Comparison of ENCODE assay signal across 8 mouse cellular contexts in the genomic region with DNA sequence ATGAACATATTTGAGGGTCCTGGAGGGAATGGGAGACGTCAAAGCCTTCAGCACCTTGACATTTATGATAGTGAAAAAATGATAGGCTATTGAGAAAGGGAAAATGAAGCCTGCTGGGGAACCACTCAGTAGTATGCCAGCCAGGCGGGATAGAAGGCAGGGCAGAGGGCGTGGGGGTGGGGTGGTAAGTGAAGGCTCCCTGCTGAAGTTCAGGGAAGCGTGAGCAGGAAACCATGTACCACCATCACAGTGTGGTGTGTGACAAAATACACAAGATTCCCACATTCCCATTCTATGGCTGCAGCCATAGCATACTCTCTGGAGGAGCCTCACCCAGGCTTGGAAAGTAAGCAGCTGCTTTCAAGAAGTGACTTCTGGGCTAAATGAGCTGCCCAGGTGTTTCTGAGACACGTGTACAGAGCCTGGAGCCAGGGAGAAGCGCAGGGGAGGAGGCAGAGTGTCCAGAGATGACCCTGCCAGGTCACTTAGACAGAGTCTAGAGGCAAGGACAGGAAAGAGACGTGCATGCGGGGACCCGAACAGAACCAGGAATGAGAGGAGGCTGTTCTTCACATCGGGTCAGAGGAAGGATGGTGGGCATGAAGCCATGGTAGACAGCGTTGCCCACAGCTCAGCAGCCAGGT. TPM values are rescaled to one million over a fixed set of nuclear protein-coding genes. Genes with fewer than 3 reads are reported as not detected.
DNase-seq lines count a peak whose midpoint lies in the region; ATAC-seq lines count a peak whose summit lies in the region.

No protein-coding gene starts in this region.

- no peak for DNase-seq in hindbrain, embryonic 10.5 days (ENCODE audit: low spot score)
- DNase-seq in adrenal gland, postnatal 14 days = peak; percentile 25
- no peak for DNase-seq in embryonic facial prominence, embryonic 14.5 days (ENCODE audit: low spot score)
- no peak for DNase-seq in natural killer cell, adult 2 months (ENCODE audit: low spot score in 2 of 2)
- DNase-seq in c-Kit-positive CD71-positive TER-119-positive erythroid progenitor cells, embryonic 14.5 days (ENCODE audit: low spot score) = no peak
- DNase-seq in yolk sac, embryonic 10.5 days (ENCODE audit: low spot score) = no peak

- H3K9me3 ChIP-seq in hindbrain, embryonic 10.5 days = no peaks in the 10 kb centered on the region
- H3K9me3 ChIP-seq in hindbrain, embryonic 16.5 days (ENCODE audit: control insufficient read depth, low read length) = no peaks in the 10 kb centered on the region
- H3K9me3 ChIP-seq in embryonic facial prominence, embryonic 14.5 days (ENCODE audit: control insufficient read depth, low read length) = no peaks in the 10 kb centered on the region

- peaks cover 8% of the 10 kb centered on the region; the same call in 1 of the 2 replicates for H3K27me3 ChIP-seq in hindbrain, embryonic 10.5 days (ENCODE audit: insufficient read depth, poor library complexity, severe bottlenecking)
- no peaks in the 10 kb centered on the region for H3K27me3 ChIP-seq in hindbrain, embryonic 16.5 days (replicated peaks; ENCODE audit: control insufficient read depth, insufficient read depth, low read length)
- no peaks in the 10 kb centered on the region for H3K27me3 ChIP-seq in embryonic facial prominence, embryonic 14.5 days (replicated peaks; ENCODE audit: control insufficient read depth, insufficient read depth, low read length)

- no peak overlapping the region; the same call in 1 of the 2 replicates for H3K4me2 ChIP-seq in hindbrain, embryonic 16.5 days (ENCODE audit: low read length)
- H3K4me2 ChIP-seq in embryonic facial prominence, embryonic 14.5 days (ENCODE audit: low read depth, low read length) = 0 out of 2 replicates have a peak overlapping the region, but pooled peaks have one; percentile 25

- ATAC-seq in hindbrain, embryonic 16.5 days = no peak
- no peak for ATAC-seq in embryonic facial prominence, embryonic 14.5 days (ENCODE audit: low read depth)

- H3K36me3 ChIP-seq in hindbrain, embryonic 10.5 days = no peaks in the 10 kb centered on the region
- no peaks in the 10 kb centered on the region for H3K36me3 ChIP-seq in hindbrain, embryonic 16.5 days (ENCODE audit: control insufficient read depth, insufficient read depth, low read length)
- H3K36me3 ChIP-seq in embryonic facial prominence, embryonic 14.5 days (ENCODE audit: control insufficient read depth, insufficient read depth, low read length) = no peaks in the 10 kb centered on the region
- H3K36me3 ChIP-seq in macrophage (ENCODE audit: inconsistent target) = no peaks in the 10 kb centered on the region

- H3K4me1 ChIP-seq in hindbrain, embryonic 10.5 days (replicated peaks) = peaks cover 36% of the 10 kb centered on the region
- H3K4me1 ChIP-seq in hindbrain, embryonic 16.5 days (ENCODE audit: control insufficient read depth, insufficient read depth, low read depth, low read length) = peaks cover 13% of the 10 kb centered on the region
- peaks cover 5% of the 10 kb centered on the region; the same call in 1 of the 2 replicates for H3K4me1 ChIP-seq in embryonic facial prominence, embryonic 14.5 days (ENCODE audit: control insufficient read depth, insufficient read depth, low read length)

- 66% methylated on average over 11 of the region's 11 CpGs for WGBS in hindbrain, embryonic 10.5 days
- WGBS in hindbrain, embryonic 16.5 days = 76% methylated on average over 11 of the region's 11 CpGs
- WGBS in embryonic facial prominence, embryonic 14.5 days = 63% methylated on average over 11 of the region's 11 CpGs
- WGBS in macrophage (ENCODE audit: missing documents) = 52% methylated on average over 11 of the region's 11 CpGs

- peak overlapping the region; percentile 31; the same call in 1 of the 2 replicates for H3K4me3 ChIP-seq in hindbrain, embryonic 10.5 days
- H3K4me3 ChIP-seq in hindbrain, embryonic 16.5 days (ENCODE audit: low read length) = no peak overlapping the region
- no peak overlapping the region for H3K4me3 ChIP-seq in embryonic facial prominence, embryonic 14.5 days (ENCODE audit: low read depth, low read length)
- peak overlapping the region; percentile 23; the same call in 1 of the 2 replicates for H3K4me3 ChIP-seq in macrophage (ENCODE audit: inconsistent target)

- peaks cover 8% of the 10 kb centered on the region; the same call in 1 of the 2 replicates for H3K79me2 ChIP-seq in macrophage (ENCODE audit: inconsistent target)

- peak overlapping the region; percentile 80 for H3K27ac ChIP-seq in hindbrain, embryonic 10.5 days
- H3K27ac ChIP-seq in hindbrain, embryonic 16.5 days (ENCODE audit: low read depth, low read length) = no peak overlapping the region
- no peak overlapping the region for H3K27ac ChIP-seq in embryonic facial prominence, embryonic 14.5 days (replicated peaks; ENCODE audit: low read depth, low read length)
- no peak overlapping the region for H3K27ac ChIP-seq in macrophage

- H3K9ac ChIP-seq in hindbrain, embryonic 16.5 days (ENCODE audit: low read depth, low read length) = no peak overlapping the region; the same call in 1 of the 2 replicates
- no peak overlapping the region for H3K9ac ChIP-seq in embryonic facial prominence, embryonic 14.5 days (ENCODE audit: low read depth, low read length)

RNA-seq across cellular contexts. Expression of a gene that starts 26.1 kb away (rescaled TPM):
- polyA plus RNA-seq in hindbrain, embryonic 10.5 days (2016; fragmentation: Nextera tagmentation; extraction: Ambion mirVana) = 7.4 and 11.0 TPM in 2 replicates
- polyA plus RNA-seq in hindbrain, embryonic 16.5 days (2015; fragmentation: Nextera tagmentation; extraction: Ambion mirVana) = 3.7 and 3.9 TPM in 2 replicates
- 7.8 and 11.8 TPM in 2 replicates for total RNA-seq in adrenal gland, postnatal 14 days (2021)
- 9.7 and 10.2 TPM in 2 replicates for polyA plus RNA-seq in embryonic facial prominence, embryonic 14.5 days (2014; fragmentation: Nextera tagmentation; extraction: Ambion mirVana)
- total RNA-seq in macrophage (2018; cell fraction: chromatin; rRNA removed) = 100 to 1,000 TPM in 5 of 26 experiments, 10 to 100 TPM in 21; 15.0 to 117 (median 32.3) TPM
- 10 to 100 TPM in 9 of 26 experiments, 1 to 10 TPM in 17; 4.6 to 45.6 (median 8.9) TPM for total RNA-seq in macrophage (2018; cell fraction: cytosol; rRNA removed)
- total RNA-seq in macrophage (2018; cell fraction: nucleus; rRNA removed) = 100 to 1,000 TPM in 1 of 26 experiments, 10 to 100 TPM in 22, 1 to 10 TPM in 3; 6.6 to 103 (median 36.2) TPM
- polyA plus RNA-seq in macrophage (2018) = 3.1 to 7.7 TPM (median 5.0 TPM) in 3 replicates

RNA-seq across cellular contexts. Expression of a gene that starts 45.5 kb away (rescaled TPM):
- polyA plus RNA-seq in hindbrain, embryonic 10.5 days (2016; fragmentation: Nextera tagmentation; extraction: Ambion mirVana) = 15.1 and 17.3 TPM in 2 replicates
- polyA plus RNA-seq in hindbrain, embryonic 16.5 days (2015; fragmentation: Nextera tagmentation; extraction: Ambion mirVana) = 11.9 and 12.9 TPM in 2 replicates
- total RNA-seq in adrenal gland, postnatal 14 days (2021) = 15.0 and 15.4 TPM in 2 replicates
- 14.5 and 15.0 TPM in 2 replicates for polyA plus RNA-seq in embryonic facial prominence, embryonic 14.5 days (2014; fragmentation: Nextera tagmentation; extraction: Ambion mirVana)
- total RNA-seq in macrophage (2018; cell fraction: chromatin; rRNA removed) = 10 to 100 TPM in 14 of 26 experiments, 1 to 10 TPM in 12; 2.7 to 28.2 (median 12.2) TPM
- total RNA-seq in macrophage (2018; cell fraction: cytosol; rRNA removed) = 10 to 100 TPM in 12 of 26 experiments, 1 to 10 TPM in 14; 3.4 to 12.7 (median 9.8) TPM
- total RNA-seq in macrophage (2018; cell fraction: nucleus; rRNA removed) = 10 to 100 TPM in 13 of 26 experiments, 1 to 10 TPM in 13; 3.7 to 23.6 (median 10.2) TPM
- 6.3 to 8.1 TPM (median 7.7 TPM) in 3 replicates for polyA plus RNA-seq in macrophage (2018)

RNA-seq across cellular contexts. Expression of a gene that starts 47.0 kb away (rescaled TPM):
- polyA plus RNA-seq in hindbrain, embryonic 10.5 days (2016; fragmentation: Nextera tagmentation; extraction: Ambion mirVana) = 0.19 and 0.31 TPM in 2 replicates
- 0.51 and 0.99 TPM in 2 replicates for polyA plus RNA-seq in hindbrain, embryonic 16.5 days (2015; fragmentation: Nextera tagmentation; extraction: Ambion mirVana)
- 0.15 and 0.23 TPM in 2 replicates for total RNA-seq in adrenal gland, postnatal 14 days (2021)
- 0.30 and 0.47 TPM in 2 replicates for polyA plus RNA-seq in embryonic facial prominence, embryonic 14.5 days (2014; fragmentation: Nextera tagmentation; extraction: Ambion mirVana)
- not detected for total RNA-seq in macrophage (2018; cell fraction: chromatin; rRNA removed)
- not detected for total RNA-seq in macrophage (2018; cell fraction: cytosol; rRNA removed)
- not detected for total RNA-seq in macrophage (2018; cell fraction: nucleus; rRNA removed)
- not detected in 3 replicates for polyA plus RNA-seq in macrophage (2018)

Comparison
In these comparisons a context has a peak if more than half of its experiments do, and no peak if none do; other contexts are left out.
1. H3K4me3 ChIP-seq: peak in hindbrain, embryonic 10.5 days (single experiment) and macrophage (single experiment); none in hindbrain, embryonic 16.5 days (single experiment) and embryonic facial prominence, embryonic 14.5 days (single experiment).